Mouse (Mus musculus): ENCODE results near the gene Pibf1.
A peak's percentile ranks its signal among the peaks of the same experiment; 100 is the strongest.

The Pibf1 gene

GRCm38 (mm10) chr14:99099267-99099966 is at the start of gene Pibf1, which contains the start of gene Dis3:
Gene Pibf1, plus strand, starts transcription at chr14:99099424.
Gene Dis3, minus strand, starts transcription at chr14:99099770.
- peak; percentile 99 for DNase-seq (ENCODE audit: low spot score)

GRCm38 (mm10) chr14:99058959-99059586 is 40.2 kb upstream of the Pibf1 start:
- DNase-seq (ENCODE audit: low spot score) = no peak

DNA sequence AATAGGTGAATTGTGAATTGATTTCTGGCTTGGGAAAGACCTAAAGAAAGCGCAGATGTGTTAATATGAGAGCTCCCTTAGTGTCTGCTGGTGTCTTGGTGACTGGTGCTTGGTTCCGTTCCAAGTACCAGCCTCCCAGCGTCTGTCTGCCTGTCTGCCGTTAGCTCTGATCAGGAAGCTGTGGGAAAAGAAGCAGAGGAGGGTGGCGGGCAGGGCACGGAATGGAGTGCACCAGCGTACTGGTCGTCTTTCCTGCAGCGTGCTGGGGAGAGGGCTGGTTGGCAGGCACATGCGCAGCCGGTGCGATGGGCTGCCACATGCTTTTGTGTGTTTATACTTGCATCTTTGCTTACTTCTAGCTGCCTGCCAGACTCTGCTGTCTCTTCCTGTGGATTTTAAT is 38.6 kb upstream of the Pibf1 start:
- no peak for DNase-seq (ENCODE audit: low spot score)

GRCm38 (mm10) chr14:99063091-99063490 is 36.1 kb upstream of the Pibf1 start:
- no peak for DNase-seq (ENCODE audit: low spot score)

DNA sequence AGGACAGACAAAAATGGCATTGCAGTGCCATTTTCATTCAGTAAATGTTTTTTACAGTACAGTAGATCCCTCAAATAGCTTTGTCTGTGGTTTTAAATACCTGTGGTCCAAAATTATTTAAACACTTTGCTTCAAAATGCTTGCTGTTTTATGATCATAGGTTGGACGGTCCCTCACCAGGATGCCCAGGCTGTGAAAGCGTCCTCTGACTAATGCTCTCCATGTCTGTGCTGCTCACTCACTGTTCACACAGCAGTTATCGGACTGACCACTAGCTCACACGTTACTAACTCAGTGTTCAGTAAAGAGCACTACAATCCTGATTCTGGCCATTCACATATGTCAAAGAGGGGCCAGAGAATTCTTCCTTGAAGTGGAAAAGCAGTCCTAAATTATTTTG is 28.1 kb upstream of the Pibf1 start:
- DNase-seq (ENCODE audit: low spot score) = no peak

DNA sequence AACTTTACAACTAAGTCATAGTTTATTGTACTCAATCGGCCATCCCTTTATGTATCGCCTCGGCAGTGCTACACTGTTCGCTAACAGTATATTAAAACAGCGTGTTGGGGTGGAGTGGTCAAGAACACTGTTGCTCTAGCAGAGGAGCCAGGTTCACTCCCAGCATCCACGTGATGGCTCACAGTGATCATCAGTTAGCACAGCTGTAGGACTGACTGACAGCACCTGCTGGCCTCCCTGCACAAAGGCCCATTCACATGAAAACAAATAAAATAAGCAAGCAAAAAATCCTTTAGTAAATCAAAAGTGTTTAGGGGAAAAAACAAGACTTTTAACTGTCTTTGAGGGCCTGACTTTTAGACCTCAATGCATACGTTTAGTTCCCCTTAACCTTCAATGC is 10.3 kb upstream of the Pibf1 start:
- no peak for DNase-seq (ENCODE audit: low spot score)

DNA sequence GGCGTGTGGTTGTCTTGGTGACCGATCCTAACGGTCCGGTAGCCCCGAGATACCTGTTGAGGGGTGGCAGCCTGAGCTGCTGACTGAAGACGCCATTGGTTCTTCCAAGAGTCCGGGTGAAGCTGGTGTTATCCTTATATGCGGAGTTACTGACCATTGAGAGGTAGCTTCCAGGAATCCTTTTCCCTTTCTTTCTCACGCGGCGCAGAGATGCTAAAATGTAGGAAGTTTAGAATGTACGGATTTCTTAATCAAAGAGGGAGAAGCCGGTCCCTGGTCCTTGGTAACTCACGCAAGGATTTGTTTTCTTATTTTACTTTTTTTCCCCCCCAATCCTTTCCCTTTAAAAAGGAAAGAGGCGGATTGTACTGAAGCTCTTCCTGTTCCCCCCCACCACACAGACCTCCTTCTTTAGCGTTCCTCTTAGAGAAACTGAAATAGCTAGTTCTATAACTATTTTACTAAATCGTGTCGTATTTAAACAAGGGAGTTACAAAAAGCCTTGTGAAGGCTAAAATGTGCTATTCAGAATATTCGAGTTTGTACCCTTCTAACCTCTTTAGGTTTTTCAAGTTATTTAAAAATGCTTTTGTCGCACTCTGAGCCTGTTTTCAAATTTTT is 853 bp downstream of the Pibf1 start:
- DNase-seq (ENCODE audit: low spot score) = peak; percentile 38

- no peak for DNase-seq (ENCODE audit: low spot score)
Observed at GRCm38 (mm10) chr14:99103050-99103449, 3.8 kb downstream of the Pibf1 start.

DNA sequence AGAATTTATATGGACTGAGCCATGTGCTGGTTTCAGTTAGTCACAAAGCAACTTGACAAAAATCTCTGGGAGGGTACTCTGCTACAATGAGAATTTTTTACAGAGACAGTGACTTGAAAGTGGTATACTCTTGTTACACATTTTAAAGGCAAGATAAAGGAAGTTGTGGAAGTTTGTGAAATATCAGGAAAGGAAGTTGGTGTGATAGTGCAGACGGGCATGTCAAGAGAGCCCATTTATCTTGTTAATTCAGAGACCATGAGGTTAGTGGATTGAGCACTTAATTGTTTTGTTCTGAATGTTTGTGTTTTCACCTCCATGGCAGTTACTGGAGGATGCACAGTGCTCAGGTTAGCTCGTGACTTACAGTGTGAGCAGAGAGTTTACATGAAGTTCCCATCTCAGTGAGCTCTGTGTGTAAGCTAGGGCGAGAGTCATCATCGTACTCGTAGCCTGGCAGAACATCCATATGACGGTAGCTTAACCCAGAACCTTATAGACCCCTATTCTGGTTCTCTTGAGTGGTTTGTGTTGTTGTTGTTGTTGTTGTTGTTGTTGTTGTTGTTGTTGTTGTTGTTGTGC is 5.4 kb downstream of the Pibf1 start:
- no peak for DNase-seq (ENCODE audit: low spot score)

- no peak for DNase-seq (ENCODE audit: low spot score)
Observed at GRCm38 (mm10) chr14:99106671-99107070, 7.4 kb downstream of the Pibf1 start.

- no peak for DNase-seq (ENCODE audit: low spot score)
Observed at GRCm38 (mm10) chr14:99107631-99108187, 8.5 kb downstream of the Pibf1 start.

- no peak for DNase-seq (ENCODE audit: low spot score)
Observed at GRCm38 (mm10) chr14:99108762-99109161, 9.5 kb downstream of the Pibf1 start.

- DNase-seq (ENCODE audit: low spot score) = no peak
Observed at GRCm38 (mm10) chr14:99117576-99117975, 18.4 kb downstream of the Pibf1 start.

DNA sequence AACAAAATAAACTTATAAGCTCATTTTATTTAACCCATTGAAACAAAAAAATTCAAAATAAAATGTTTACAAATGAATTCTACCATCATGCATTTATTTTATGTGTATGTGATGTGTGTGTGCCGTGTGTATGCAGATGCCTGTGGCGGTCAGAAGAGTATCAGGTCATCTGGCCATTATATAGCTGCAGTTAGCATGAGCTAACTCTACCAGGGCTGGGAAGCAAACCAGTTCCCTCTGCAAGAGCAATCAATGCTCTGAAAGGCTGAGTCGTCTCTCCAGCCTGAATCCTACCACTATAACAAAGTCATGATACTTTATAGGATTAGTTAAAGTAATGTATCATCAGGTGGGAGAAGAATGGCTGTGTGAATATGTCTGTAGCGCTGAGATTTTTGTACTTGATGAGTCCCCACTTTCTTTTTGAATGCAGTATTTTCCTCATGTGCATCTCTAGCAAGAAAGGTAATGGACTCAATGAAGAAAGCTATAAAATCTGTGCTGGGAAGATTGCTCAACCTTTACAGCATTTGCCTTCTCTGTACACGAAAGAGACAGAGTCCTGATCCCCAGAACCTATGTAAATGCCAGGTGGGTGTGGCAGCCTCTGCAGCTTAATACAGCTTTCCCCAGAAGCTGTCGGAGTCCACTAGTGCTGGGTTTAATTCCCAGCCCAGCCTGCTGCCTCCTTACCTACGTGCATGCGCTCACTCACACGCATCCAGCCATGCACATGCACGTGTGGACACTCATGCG is 22.5 kb downstream of the Pibf1 start:
- no peak for DNase-seq (ENCODE audit: low spot score)

- DNase-seq (ENCODE audit: low spot score) = no peak
Observed at GRCm38 (mm10) chr14:99124076-99124475, 24.9 kb downstream of the Pibf1 start.

DNA sequence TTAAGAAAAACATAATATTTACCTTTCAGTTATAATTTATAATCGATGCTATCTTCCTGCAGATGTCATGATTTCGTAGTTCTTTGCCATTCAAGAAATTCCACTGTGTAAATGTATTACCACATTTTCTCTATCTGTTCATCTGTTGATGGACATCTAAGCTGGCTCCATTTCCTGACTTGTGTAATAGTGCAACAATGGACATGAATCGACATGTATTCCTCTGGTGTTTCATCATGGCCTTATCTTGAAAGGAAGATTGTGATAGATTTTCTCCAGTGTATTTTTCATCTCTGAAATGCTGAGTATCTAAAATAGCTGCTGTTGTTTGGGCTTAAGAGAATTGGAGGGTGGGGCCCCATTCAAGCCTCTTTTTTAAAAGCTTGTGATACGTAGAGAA is 27.5 kb downstream of the Pibf1 start:
- DNase-seq (ENCODE audit: low spot score) = no peak

DNA sequence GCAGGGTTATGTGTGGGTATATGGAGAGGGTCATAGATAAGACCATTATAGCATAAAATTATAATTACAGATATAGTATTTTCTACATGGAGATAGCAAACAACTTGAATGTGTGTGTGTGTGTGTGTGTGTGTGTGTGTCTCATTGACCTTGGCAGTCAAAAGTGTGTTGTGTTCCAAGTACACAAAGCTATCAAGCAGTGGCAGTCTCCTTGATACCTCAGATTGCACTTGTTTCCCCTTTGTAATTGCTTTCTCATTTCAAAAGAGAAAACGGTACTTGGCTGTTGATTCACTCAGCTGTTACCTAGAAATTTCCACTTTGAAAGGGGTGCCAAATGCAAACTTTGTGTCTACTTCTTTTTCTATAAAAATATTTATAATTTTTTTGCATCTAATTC is 28.3 kb downstream of the Pibf1 start:
- no peak for DNase-seq (ENCODE audit: low spot score)

DNA sequence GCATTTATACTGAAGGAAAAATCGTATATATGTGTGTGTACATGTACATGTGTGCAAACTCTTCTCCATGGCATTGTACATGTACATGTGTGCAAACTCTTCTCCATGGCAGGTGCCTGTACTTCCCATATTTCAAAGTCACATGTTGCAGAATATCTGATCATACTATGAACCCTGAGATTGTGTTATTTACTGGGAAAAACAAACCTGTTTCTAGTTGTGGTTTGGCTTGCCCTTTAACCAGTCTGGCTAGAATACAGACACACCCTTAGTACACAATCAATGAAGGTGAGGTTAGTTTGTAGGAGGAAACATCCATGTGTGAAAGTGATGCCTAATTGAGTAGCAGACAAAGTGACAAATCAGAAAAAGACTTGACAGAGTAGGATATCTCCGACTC is 29.8 kb downstream of the Pibf1 start:
- no peak for DNase-seq (ENCODE audit: low spot score)

DNA sequence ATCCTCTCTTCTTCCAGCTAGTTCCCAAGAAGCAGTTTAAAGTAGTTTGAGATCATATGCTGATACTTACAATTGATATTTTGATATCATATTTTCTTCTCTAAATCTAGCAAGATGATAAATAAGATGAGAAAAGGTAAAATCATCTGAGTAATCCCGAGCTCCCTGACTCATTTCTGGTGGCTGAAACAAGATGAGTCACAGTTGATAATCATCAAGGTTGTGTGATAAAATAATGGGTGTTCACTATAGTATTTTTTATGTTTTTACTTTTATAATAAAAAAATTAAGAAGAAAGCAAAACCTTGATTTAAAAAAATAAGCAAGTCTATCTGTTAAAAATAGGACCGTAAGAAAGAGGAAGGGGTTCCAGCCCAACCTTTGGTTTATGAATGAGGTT is 34.8 kb downstream of the Pibf1 start:
- no peak for DNase-seq (ENCODE audit: low spot score)

GRCm38 (mm10) chr14:99135761-99136160 is 36.5 kb downstream of the Pibf1 start:
- no peak for DNase-seq (ENCODE audit: low spot score)

DNA sequence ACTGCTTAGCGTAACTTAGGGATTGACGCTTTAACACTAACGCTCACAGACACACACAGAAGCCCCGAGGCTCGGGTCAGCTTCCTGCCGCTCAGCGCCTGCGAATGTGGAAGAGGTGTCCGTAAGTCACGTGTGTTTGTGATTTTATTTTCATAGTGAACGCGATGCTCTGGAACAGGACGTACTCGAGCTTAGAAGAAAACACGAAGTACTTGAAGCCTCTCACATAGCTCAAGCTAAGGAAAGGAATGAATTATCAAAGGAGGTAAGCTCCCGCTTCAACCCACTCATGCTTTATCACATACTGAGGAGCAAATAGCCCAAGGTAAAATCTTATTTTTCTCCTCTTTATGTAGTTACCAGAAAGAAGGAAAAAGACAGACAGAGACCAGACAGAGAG is 37.1 kb downstream of the Pibf1 start:
- no peak for DNase-seq (ENCODE audit: low spot score)

DNA sequence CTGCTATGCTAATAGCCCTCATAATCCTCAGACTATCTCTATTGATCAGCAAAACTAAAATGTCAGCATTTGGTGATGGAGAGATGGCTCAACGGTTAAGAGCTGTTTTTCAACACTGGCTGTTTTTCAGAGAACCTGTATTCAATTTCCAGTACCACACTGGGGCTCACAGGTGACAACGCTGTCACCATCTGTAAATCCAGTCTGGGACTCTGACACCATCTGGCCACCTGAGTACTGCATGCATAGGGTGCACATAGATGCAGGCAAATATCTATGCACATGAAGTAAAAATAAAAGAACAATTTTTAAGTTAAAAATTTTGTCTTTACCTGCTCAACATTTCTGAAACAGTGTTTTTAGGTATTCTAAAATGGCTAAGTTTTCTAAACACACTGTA is 40.8 kb downstream of the Pibf1 start:
- DNase-seq (ENCODE audit: low spot score) = no peak

Measured in testis, postnatal 14 days (tissue).